Mouse (Mus musculus) layer of hippocampus, postnatal 25 days (tissue): ENCODE results near the gene Ftsj3. TPM values are rescaled to one million over a fixed set of nuclear protein-coding genes. Genes with fewer than 3 reads are reported as not detected.
"Not testable (repeated sequence)": the region's sequence is repeated elsewhere in the genome, so short reads cannot be mapped to it uniquely, and the experiment has no call there.

Experiments
- DNase-seq, 2 experiments: peaks; one replicate each; pipeline ENCODE4 v3.0.0; 2022; ENCODE audit warnings: mixed read lengths in 2 of 2, low spot score in 1 of 2; ENCODE audit errors: extremely low spot score in 1 of 2
- total RNA-seq, 2 experiments: library from RNA; stranded (reverse); gene quantifications; 2 replicates each; pipeline ENCODE4 v1.2.3; 2021

The Ftsj3 gene
- total RNA-seq, 2 experiments from 2014 or later: 29.9 to 32.8 TPM

DNA sequence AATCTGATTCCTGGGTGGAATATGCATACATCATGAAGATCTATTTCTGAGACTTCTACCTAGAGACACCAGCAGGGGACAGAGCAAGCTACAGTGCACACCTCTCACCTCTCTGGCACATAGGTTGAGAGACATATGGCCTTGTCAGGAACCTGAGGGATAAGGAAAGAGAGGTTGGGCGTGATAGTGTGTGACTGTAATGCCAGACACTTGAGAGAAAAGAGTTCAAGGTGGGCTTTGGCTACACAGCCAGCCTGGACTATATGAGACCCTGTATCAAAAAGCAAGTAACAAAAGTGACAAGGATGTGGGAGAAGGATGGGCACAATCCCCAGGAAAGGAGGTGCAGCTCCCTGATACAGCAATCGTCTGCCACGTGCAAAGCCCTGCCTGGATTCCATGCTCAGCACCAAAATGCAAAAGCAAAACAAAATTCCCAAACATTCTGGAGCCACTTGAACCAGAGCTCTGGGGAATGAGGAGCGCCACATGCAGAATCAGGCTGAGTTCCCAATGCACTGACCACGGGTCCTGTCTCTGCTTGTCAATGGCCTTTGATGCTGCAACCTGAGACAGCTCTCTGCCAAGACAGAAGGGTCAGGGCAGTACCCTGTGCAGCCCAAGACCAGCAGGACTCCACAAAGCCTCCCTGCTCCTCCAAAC lies 15.4 kb upstream of the Ftsj3 start:
- DNase-seq: no peak

DNA sequence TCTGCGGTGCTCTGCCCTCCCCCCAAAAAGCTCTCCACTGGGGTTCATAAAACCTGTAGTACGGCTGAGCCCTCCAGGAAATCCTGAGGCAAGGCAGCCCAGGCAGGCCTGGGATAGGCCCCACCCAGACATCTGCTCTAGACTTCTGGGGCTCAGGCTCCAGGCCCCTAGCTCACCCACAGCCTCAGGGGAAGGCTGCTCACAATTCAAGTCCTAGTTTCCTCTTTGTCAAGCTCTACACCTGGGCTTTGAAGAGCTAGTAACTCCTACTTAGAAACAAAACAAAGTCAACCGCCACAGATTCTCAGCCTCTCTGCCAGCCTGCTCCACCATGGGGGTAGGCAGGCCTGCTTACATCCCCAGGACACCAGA lies 13.2 kb upstream of the Ftsj3 start:
- no peak for DNase-seq

DNA sequence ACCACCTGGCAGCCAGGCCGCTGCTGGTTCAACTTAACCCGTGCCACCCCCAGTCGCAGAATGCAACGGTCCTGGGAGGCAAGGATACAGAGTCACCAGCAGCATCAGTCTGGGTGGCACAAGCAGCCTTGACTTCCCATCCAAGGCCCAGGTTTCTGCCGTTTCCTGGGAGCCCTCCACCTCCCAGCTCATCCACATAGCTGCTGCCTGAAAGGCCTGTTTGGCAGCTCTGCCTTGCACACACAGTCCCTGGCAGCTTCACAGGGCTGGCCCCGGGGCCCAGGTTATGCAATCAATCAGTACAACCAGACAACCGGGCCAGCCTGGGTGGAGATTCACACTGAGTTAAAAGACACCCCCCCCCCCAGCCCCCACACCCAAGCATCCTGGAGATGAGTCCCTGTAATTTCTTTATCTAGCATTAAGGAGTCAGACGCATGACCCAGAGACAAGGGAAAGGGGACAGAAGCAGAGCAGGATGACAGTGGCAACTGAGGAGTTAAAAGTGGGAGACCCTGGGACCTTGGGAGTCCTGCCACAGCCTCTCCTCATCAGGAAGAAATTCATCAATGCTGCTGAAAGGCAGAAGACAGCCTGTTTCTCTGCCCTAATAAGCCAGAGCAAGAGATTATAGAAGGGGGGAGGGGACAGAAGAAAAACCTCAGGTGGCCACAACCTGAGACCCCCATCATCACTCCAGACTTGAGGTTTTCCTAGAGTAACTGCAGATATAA lies 12.6 kb upstream of the Ftsj3 start:
- DNase-seq: peak in 1 of 2 experiments; percentile 51

DNA sequence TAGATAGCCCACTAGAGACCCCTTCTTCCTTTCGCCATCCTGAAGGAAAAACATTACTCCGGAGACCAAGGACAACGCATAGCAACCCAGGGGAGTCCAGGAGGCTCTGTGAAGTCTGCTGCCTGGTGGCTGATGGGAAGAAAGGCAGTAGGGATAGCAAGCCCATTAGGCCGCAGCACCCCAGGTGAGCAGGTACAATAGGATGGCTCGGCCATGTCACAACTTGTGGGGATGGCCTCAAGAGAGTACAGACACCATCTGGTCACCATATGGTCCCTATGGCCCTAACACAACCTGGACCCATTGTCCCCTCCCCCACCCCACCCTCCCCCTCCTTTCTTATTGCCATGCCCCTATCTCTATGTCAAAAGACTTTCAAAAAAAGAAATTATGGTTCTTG lies 12.0 kb upstream of the Ftsj3 start:
- DNase-seq: no peak

DNA sequence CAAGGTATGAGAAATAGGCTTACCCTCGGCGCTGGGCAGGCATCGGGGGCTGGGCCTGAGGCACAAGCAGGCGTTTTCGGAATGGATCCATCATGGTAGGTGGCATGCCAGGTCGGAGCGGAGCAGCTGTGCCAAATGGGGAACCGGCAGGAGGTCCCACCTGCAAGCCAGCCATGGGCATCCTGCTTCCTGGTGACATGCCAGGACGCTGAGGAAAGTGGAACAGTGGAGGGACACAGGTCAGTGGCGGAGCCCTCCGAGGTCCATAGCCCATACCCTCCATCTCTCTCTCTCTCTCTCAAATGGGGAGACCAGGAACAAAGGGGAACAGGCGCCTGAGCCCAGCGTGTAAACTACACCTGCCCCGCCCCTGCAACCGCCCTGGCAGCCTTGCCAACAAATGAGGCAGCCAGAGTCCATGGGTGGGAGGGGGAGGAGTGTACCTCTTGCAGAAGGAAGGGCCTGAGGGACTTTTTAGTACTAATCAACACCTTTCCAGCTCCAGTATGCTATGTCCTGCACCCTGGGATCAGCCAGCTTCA lies 11.5 kb upstream of the Ftsj3 start:
- no peak for DNase-seq

DNA sequence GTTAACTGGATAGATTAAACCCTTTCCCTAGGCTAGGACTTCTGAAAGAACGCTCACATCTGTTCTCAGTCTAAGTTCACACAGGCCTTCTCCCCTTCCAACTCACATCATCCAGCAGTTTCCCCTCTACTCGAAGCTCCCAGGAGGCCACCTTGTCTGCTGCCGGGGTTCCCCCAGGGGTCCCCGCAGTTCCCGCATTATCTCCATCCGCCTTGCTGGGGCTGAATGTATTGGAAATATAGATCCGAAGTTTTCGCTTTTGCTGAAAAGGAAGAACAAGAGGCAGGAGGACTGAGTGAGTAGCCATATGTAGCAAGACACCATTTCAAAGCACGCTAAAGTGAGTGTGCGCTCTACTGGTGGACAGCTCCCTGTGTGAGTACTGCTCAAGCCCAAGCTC lies 10.6 kb upstream of the Ftsj3 start:
- no peak for DNase-seq

DNA sequence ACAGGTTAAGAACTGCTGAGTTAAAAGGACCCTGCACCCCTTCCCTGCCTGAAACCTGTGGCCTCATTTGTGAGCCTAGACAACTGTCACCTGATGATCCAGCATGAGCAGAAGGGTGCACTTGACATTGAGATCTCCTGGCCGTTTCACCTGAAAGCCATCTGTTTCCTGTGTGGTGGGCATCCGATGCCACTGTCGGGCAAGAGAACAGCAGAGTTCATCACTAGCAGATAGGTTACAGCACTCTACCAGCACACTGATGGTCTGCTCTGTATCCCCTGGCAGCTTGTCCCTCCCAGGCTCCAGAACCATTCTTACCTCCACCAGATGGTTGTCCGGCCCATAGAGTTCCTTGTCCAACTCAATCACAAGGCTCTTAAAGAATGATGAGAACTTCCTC lies 9.7 kb upstream of the Ftsj3 start:
- no peak for DNase-seq

DNA sequence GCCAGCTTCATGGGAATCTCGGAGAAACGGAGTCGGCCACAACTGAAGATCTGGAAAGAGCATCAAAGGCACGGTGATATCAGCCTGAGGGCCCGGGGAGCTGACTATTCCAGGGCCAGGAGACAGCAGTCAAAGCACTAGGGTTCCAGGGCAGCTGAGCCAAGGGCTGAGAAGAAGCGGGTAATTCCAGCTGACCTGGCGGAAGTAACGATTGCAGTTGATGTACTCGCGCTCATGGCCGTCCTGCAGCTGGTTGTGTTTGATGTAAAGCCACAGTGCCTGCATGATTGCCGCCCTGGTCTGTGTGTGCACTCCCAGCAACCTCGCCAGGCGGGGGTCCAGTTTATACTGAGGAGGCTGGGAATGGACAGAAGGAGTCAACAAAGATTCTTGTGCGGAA lies 9.1 kb upstream of the Ftsj3 start:
- DNase-seq: no peak

DNA sequence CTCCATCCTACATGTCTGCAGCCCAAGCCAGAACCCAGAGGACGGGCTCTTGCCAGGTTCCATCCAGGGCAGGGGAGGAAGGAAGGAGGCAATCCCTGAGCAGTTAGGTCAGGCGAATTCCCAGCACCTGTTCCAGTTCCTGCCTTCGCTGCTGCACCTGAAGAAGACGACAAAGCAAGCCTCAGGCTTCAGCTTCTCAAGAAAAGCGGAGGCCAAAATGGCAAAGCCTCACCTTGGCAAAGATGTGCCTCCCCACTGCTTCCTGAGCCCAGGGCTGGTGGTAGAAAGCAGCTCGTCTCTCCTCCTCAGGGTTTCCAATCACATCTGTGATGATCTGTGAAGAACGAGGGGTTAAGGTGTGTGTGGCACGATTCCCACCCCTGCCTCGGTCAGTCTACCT lies 8.1 kb upstream of the Ftsj3 start:
- no peak for DNase-seq

DNA sequence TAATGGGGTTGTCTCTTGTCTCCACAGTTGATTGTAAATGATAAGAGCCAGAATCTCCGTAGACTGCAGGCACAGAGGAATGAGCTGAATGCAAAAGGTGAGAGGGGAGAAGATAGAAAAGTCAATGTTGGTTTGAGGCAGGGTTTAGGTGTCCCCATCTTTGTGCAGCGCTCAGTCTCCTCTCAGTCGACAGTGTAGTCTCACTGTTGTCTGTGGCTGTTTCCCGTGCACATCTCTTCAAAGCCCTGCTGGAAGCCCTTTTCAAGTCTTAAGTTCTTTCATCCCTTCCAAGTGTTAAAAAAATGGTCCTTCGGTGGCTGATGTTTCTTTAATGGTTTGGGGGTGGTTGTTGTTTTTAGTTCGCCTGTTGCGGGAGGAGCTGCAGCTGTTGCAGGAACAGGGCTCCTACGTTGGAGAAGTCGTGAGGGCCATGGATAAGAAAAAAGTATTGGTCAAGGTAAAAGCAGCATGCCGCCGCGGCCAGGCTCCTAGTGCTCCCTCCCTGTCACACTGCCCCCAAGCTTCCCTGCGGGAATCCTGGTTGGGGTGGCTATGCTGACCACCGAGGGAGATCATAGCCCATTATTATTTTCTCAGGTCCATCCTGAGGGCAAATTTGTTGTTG lies 5.1 kb upstream of the Ftsj3 start:
- no peak for DNase-seq

DNA sequence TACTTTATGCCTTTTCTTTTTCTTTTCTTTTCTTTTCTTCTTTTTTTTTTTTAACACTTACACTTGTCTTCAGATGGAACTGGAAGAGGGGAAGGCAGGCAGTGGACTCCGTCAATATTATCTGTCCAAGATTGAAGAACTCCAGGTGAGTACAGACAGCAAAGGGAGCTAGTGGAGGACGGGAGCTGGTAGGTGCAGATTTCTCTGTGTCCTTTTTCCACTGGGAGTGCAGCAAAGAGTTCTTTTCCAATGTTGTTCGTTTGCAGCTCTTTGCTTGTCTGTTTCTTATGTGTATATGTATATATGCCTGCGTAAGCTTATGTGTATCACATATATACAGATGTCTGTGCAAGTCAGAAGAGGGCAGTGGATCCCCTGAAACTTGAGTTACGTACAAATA lies 896 bp upstream of the Ftsj3 start:
- no peak for DNase-seq

DNA sequence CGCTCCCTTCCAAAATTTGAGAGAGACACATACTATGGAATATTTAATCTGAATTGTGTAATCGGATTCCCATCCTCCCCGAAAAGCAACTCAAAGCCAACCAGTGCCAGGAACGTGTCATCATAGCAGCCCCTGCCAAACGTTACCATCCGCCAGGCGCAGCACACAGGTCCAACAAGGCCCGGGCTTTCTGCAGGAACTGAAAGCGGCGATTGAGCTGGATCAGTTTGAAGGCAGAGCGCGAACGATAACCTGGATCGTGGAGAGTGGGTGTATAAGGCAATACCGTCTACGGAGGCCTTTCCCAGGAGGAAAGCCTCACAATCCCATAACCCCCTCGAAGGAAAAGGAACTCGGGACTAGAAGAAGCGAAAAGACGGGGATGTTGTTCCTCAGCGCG lies 705 bp downstream of the Ftsj3 start:
- DNase-seq: no peak

DNA sequence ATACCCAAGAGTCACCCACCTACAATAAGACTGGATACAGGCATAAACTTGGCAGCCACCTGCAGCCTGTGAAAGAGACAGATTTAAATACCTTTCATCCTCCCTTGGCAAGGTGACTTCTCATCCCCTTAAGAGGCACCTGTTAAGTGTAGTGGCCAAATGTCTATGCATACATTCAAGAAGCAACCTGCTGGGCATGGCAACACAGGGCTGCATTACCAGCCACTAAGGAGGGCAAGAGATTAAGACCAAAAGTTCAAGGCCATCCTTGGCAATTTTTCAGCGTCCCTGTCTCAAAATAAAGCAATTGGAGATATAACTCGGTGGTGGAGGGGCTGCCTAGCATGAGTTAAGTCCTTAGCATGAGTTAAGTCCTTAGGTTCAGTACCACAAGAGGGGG lies 1.1 kb downstream of the Ftsj3 start:
- no peak for DNase-seq

DNA sequence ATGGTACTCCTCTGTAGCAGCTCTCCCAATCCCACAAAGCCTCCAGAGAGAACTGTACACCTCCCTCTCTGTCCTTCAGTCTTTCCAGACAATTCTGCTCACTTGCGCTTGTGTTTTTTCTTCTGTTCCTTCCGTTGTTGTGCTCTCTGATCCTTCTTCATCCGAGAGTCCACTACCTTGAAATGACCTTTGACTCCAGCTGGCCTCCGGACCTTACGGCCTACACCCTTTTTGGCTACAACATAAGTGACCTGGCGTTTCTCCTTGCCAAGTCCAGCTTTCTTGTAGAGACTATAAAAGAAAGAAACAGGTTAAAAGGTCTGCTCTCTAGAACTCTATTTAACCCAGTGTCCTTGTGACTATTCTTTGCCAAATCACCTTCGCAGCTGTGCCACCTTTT lies 6.6 kb downstream of the Ftsj3 start:
- DNase-seq: no peak

DNA sequence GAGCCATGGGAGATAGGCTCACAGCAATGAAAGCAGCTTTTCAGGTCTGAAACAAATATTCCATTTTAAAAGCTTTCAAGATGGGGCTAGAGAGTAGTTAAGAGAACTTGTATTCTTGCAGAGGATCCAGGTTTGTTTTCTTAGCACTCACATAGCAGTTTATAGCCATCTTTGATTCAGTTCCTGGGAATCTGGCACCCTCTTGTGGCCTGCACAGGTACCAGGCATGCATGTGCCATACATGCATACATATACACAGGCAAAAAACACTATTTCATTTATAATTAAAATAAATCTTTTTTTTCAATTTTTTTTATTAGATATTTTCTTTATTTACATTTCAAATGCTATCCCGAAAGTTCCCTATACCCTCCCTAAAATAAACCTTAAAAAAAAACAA lies 9.0 kb downstream of the Ftsj3 start:
- DNase-seq: no peak

DNA sequence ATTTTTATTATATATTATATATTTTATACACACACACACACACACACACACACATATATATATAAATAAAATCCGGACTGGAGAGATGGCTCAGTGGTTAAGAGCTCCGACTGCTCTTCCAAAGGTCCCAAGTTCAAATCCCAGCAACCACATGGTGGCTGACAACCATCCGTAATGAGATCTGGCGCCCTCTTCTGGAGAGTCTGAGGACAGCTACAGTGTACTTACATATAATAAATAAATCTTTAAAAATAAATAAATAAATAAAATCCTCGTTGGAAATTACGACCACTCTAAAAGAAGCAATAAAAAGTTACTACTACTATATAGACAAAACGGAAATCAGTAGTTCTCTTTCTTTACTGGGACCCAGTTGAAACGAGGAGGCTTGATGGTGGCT lies 21.9 kb downstream of the Ftsj3 start:
- not testable (repeated sequence) for DNase-seq

DNA sequence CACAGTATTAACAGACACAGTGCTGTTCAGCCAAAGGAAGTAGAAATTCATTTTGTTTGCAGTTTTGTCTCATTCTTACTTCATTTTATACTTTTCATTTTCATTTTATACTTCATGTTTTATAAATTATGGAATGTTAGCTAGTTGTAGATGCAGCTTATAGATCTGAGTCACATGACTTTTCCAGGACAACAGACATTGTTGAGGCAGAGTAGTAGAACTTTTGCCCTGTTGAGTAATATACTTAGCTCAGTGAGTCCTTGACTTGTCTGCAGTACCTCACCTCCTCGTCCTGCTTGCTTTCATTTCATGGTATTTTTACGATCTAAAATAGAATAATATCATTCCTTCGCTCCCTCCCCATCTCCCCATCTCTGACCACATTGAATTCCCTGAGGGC lies 35.3 kb downstream of the Ftsj3 start:
- DNase-seq: no peak

DNA sequence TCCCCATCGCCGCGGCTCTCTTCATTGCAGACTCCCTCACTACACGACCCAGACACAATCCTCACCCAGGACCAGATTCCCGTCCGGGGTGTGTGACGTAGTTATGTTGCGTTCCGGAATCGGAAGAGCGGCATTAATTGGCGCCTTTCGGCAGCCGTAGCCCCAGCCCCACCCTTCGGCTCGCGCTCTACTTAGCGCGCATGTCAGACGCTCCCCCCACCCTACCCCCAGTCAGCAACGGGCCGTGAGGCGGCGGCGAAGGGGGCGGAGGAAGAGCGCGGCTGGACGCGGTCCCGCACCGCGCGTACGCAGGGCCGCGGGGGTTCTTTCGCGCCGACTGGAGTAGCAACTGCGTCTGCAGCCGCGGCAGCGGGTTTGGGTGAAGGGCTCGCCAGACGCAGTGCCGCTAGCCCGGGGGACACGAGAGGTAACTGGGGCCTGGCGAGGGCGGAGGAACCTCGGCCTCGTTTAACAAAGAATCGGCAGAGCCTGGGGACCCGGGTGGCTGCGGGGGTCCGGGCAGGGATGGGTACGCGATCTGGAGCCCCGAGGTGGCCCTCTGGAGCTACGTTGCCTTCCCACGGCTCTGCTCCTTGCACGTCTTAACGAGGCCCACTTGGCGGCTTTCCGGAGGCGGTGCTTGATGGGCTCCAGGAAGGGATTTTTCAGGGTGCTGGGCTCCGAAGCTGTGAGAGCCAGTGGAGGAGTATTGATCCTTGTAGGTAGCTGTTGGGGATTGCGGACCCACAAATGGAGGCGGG lies 39.0 kb downstream of the Ftsj3 start, which contains the start of gene Ddx42:
Gene Ddx42, plus strand, starts transcription at position 197 of the 761 bp plus-strand sequence.
- DNase-seq: peak in 1 of 2 experiments; percentile 78

DNA sequence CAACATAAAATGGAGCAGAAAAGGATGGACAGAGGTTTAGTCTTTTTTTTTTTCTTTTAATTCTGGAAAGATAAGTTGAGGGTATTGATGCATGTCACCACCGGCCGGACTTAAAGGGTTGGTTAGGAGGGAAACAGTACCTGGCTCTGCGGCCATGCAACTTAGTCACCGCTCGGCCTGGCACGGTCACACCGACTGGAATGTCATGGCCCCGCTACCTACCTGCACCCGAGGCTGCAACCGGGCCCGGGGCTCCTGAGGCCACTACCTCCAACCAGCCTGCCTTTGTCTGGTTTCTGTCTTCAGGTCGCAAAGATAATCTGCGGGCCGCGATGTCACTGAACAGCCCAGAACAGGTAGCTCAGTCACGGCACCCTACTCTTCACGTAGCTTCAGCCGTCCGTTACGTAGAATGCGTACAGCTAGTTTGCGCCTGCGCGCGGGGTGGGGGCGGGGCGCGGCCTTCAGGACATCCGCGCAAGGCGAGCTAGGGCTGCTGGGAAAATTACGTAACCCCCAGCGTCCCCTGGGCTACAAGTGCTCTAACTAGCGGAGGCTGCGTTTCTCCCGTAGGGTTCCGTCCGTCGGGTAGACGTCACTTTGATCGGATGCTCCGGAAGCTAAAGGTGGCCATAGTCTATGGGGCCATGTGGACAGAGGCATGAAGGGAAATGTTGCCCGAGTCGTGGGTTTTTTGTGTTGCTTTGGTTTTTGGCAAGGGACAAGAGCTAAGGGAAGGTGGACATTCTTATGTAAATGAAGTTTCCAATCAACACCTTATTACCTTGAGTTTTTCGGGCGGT lies 39.8 kb downstream of the Ftsj3 start, which contains the start of gene Ccdc47:
Gene Ccdc47, minus strand, starts transcription at position 418 of the 803 bp plus-strand sequence.
- peak; percentile 80 to 83 for DNase-seq

DNA sequence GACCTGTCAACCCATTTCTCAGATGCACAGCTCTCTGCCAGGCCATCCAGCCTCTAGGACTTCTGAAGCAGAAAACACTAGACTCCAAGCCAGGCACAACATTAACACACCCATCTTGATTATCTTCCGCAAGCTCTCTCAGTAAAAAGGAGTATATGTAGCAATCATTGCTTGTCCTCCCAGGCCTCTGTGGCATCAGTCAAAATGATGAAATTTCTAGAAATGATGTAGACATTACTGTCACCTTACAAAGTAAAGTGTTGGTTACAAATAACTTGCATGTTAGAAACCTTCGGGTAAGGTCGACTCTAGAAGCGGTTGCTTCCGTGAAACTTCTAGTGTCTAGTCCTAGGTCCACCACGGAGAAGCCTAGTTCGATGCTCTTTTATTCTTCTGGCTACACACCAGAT lies 40.4 kb downstream of the Ftsj3 start:
- no peak for DNase-seq
